Mouse (Mus musculus): ENCODE data around the gene N4bp2. TPM values are rescaled to one million over a fixed set of nuclear protein-coding genes. Genes with fewer than 3 reads are reported as not detected.

N4bp2 gene
- polyA plus RNA-seq, 1 experiment from 2014 or later, result 47.9 TPM

GRCm38 (mm10) chr5:65735601-65736000 lies 27.7 kb upstream of the N4bp2 start:
- WGBS (ENCODE audit: insufficient replicate concordance), result 80% methylated on average over 2 of the region's 2 CpGs
- Histone ChIP-seq H3K4me1 (ENCODE audit: control insufficient read depth, insufficient read depth, low read length) (peaks cover 2% of the 10 kb centered on the region; the same call in 1 of the 2 replicates), H3K4me3 (ENCODE audit: low read depth, low read length) (no peak overlapping the region), H3K27ac (ENCODE audit: low read depth, low read length) (no peak overlapping the region), H3K27me3 (ENCODE audit: control insufficient read depth, insufficient read depth, low read length) (no peaks in the 10 kb centered on the region), H3K9ac (ENCODE audit: low read depth, low read length) (no peak overlapping the region), H3K9me3 (replicated peaks; ENCODE audit: control insufficient read depth, low read length) (no peaks in the 10 kb centered on the region), H3K36me3 (ENCODE audit: control insufficient read depth, insufficient read depth, low read length) (no peaks in the 10 kb centered on the region), H3K4me2 (no peak overlapping the region)
- ATAC-seq (replicated peaks; ENCODE audit: insufficient number of reproducible peaks, low FRiP score, low TSS enrichment), result no peak

DNA sequence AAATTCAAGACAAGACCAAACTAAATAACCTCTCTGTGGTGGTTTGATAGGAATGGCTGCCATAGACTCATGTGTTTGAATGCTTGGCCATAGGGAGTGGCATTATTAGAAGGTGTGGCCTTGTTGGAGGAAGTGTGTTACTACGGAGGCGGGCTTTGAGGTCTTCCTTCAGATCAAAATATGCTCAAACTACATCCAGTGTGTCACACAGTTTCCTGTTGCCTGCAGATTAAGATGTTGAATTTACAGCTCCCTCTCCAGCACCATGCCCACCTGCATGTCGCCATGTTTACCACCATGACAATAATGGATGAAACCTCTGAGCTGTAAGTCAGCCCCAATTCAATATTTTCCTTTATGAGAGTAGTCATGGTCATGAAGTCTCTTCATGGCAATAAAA lies 24.0 kb upstream of the N4bp2 start:
- ATAC-seq (replicated peaks; ENCODE audit: insufficient number of reproducible peaks, low FRiP score, low TSS enrichment), result no peak
- Histone ChIP-seq H3K4me2 (no peak overlapping the region), H3K27ac (ENCODE audit: low read depth, low read length) (no peak overlapping the region), H3K36me3 (ENCODE audit: control insufficient read depth, insufficient read depth, low read length) (no peaks in the 10 kb centered on the region), H3K27me3 (ENCODE audit: control insufficient read depth, insufficient read depth, low read length) (no peaks in the 10 kb centered on the region), H3K4me3 (ENCODE audit: low read depth, low read length) (no peak overlapping the region), H3K4me1 (ENCODE audit: control insufficient read depth, insufficient read depth, low read length) (no peaks in the 10 kb centered on the region), H3K9ac (ENCODE audit: low read depth, low read length) (no peak overlapping the region), H3K9me3 (replicated peaks; ENCODE audit: control insufficient read depth, low read length) (no peaks in the 10 kb centered on the region)
- WGBS (ENCODE audit: insufficient replicate concordance), result 92% methylated on average over 3 of the region's 3 CpGs

DNA sequence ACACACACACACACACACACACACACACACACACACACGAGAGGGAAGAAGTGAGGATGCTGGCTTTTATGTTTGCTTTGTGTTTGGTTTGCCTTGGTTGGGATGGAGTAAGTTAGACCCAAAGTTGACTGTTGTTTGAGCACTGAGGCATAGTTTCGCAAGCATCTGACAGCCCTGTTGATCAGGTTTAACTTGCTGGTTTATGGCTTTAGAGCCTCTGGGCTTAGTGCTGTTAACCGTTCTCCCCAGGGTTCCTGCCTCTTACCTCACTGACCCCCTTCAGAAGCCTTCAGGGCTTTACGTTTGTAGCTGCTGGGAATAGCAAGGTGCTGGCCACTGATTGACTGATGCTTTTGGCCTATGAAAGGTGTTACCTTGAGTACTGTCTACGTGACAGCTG lies 16.4 kb upstream of the N4bp2 start:
- no peak overlapping the region for H3K9ac ChIP-seq (ENCODE audit: low read depth, low read length)
- ATAC-seq (replicated peaks; ENCODE audit: insufficient number of reproducible peaks, low FRiP score, low TSS enrichment), result no peak
- H3K4me2 ChIP-seq, result no peak overlapping the region
- no peaks in the 10 kb centered on the region for H3K4me1 ChIP-seq (ENCODE audit: control insufficient read depth, insufficient read depth, low read length)
- 71% methylated on average over 5 of the region's 5 CpGs for WGBS (ENCODE audit: insufficient replicate concordance)
- no peak overlapping the region for H3K27ac ChIP-seq (ENCODE audit: low read depth, low read length)
- no peaks in the 10 kb centered on the region for H3K9me3 ChIP-seq (replicated peaks; ENCODE audit: control insufficient read depth, low read length)
- H3K36me3 ChIP-seq (ENCODE audit: control insufficient read depth, insufficient read depth, low read length), result no peaks in the 10 kb centered on the region
- no peaks in the 10 kb centered on the region for H3K27me3 ChIP-seq (ENCODE audit: control insufficient read depth, insufficient read depth, low read length)
- H3K4me3 ChIP-seq (ENCODE audit: low read depth, low read length), result no peak overlapping the region

DNA sequence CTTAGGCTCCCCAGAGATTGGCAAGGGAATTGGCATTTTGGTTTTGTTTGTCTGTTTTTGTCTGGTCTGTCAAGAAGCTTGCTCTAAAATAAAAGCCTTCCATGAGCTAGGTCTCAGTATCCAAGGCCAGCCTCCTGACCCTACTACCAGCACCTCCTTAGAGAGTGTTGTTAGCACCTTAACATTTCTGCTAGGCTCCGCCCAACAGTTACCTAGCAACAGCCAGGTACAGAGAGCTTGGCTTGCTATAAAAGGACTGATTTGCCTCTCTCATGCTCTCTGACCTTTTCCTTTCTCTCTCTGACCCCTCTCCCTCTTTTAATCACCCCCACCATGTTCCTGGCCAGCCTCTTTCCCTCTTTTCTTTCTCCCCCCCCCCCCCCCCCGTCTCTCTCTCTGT lies 14.9 kb upstream of the N4bp2 start:
- no peak overlapping the region for H3K4me2 ChIP-seq
- H3K9ac ChIP-seq (ENCODE audit: low read depth, low read length), result no peak overlapping the region
- H3K4me3 ChIP-seq (ENCODE audit: low read depth, low read length), result no peak overlapping the region
- no peaks in the 10 kb centered on the region for H3K36me3 ChIP-seq (ENCODE audit: control insufficient read depth, insufficient read depth, low read length)
- H3K27ac ChIP-seq (ENCODE audit: low read depth, low read length), result no peak overlapping the region
- H3K9me3 ChIP-seq (replicated peaks; ENCODE audit: control insufficient read depth, low read length), result no peaks in the 10 kb centered on the region
- no peak for ATAC-seq (replicated peaks; ENCODE audit: insufficient number of reproducible peaks, low FRiP score, low TSS enrichment)
- H3K4me1 ChIP-seq (ENCODE audit: control insufficient read depth, insufficient read depth, low read length), result no peaks in the 10 kb centered on the region
- no peaks in the 10 kb centered on the region for H3K27me3 ChIP-seq (ENCODE audit: control insufficient read depth, insufficient read depth, low read length)
- 59% methylated on average over 2 of the region's 2 CpGs for WGBS (ENCODE audit: insufficient replicate concordance)

DNA sequence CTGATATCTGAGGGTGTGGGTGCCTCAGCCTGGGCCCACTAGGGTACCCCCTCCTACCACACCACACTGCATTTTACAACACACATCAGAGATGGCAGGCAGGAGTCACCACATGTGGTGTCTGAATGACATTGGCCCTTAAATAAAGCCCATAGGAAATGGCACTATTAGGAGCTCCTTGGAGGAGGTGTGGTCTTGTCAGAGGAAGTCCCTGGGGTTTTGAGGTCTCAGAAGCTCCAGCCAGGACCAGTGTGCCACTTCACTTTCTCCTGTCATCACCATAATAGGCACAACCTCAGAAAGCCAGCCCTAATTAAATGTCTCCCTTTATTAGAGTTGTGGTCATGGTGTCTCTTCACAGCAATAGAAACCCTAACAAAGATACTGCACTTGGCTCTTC lies 14.4 kb upstream of the N4bp2 start:
- Histone ChIP-seq H3K36me3 (ENCODE audit: control insufficient read depth, insufficient read depth, low read length) (no peaks in the 10 kb centered on the region), H3K9ac (ENCODE audit: low read depth, low read length) (no peak overlapping the region), H3K27ac (ENCODE audit: low read depth, low read length) (no peak overlapping the region), H3K4me3 (ENCODE audit: low read depth, low read length) (no peak overlapping the region), H3K4me1 (ENCODE audit: control insufficient read depth, insufficient read depth, low read length) (no peaks in the 10 kb centered on the region), H3K27me3 (ENCODE audit: control insufficient read depth, insufficient read depth, low read length) (no peaks in the 10 kb centered on the region), H3K9me3 (replicated peaks; ENCODE audit: control insufficient read depth, low read length) (no peaks in the 10 kb centered on the region), H3K4me2 (no peak overlapping the region)
- ATAC-seq (replicated peaks; ENCODE audit: insufficient number of reproducible peaks, low FRiP score, low TSS enrichment), result no peak

- H3K27ac ChIP-seq (ENCODE audit: low read depth, low read length), result no peak overlapping the region
- ATAC-seq (replicated peaks; ENCODE audit: insufficient number of reproducible peaks, low FRiP score, low TSS enrichment), result no peak
- H3K27me3 ChIP-seq (ENCODE audit: control insufficient read depth, insufficient read depth, low read length), result no peaks in the 10 kb centered on the region
- H3K9me3 ChIP-seq (replicated peaks; ENCODE audit: control insufficient read depth, low read length), result no peaks in the 10 kb centered on the region
- H3K36me3 ChIP-seq (ENCODE audit: control insufficient read depth, insufficient read depth, low read length), result no peaks in the 10 kb centered on the region
- H3K4me3 ChIP-seq (ENCODE audit: low read depth, low read length), result no peak overlapping the region
- H3K4me1 ChIP-seq (ENCODE audit: control insufficient read depth, insufficient read depth, low read length), result no peaks in the 10 kb centered on the region
- no peak overlapping the region for H3K9ac ChIP-seq (ENCODE audit: low read depth, low read length)
- WGBS (ENCODE audit: insufficient replicate concordance), result 20% methylated on average over 4 of the region's 4 CpGs
- no peak overlapping the region for H3K4me2 ChIP-seq
Measured at GRCm38 (mm10) chr5:65752021-65752420, 11.3 kb upstream of the N4bp2 start.

DNA sequence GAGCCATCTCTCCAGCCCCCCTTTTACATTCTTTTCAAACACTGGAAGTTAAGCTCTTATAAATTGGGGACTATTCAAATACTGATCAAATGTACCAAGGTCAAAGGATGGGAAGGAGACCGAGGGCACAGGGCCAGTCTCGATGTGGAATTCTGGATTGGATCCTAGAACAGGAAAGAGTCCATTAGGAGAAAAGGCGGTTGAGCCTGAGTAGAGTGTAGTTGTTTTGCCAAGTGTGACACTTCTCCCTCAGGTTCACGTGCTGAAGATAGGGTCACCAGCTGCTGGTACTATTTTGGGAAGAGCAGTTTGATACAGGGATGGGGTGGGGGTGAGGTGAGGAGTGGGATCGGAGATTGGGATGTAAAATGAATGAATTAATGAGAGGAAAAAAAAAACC lies 7.5 kb upstream of the N4bp2 start:
- no peak overlapping the region for H3K27ac ChIP-seq (ENCODE audit: low read depth, low read length)

DNA sequence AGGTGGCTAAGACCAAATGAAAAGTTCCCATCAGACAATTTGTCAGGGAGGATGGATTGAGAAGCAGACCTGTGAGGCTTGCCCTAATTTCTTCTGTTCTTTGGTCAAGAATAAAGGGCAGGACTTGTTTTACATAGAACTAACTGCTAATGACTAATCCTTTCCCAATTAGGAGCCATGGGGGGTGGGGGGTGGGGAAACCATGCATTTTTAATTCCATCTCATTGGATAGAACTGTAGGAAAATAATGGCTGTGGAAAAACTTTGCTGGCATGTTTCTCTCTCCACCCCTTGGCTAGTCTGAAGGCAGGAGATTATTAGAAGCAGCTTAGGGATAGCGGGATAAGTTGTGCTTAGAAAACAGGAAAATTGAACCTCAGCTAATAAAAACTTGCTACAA lies 6.2 kb upstream of the N4bp2 start:
- H3K4me2 ChIP-seq, result no peak overlapping the region
- H3K9ac ChIP-seq (ENCODE audit: low read depth, low read length), result no peak overlapping the region
- no peaks in the 10 kb centered on the region for H3K9me3 ChIP-seq (replicated peaks; ENCODE audit: control insufficient read depth, low read length)
- WGBS (ENCODE audit: insufficient replicate concordance), result 82% methylated on average over 1 of the region's 1 CpGs
- no peak overlapping the region for H3K27ac ChIP-seq (ENCODE audit: low read depth, low read length)
- H3K4me1 ChIP-seq (ENCODE audit: control insufficient read depth, insufficient read depth, low read length), result no peaks in the 10 kb centered on the region; the same call in none of the 2 replicates
- H3K27me3 ChIP-seq (ENCODE audit: control insufficient read depth, insufficient read depth, low read length), result no peaks in the 10 kb centered on the region
- H3K36me3 ChIP-seq (ENCODE audit: control insufficient read depth, insufficient read depth, low read length), result no peaks in the 10 kb centered on the region
- ATAC-seq (replicated peaks; ENCODE audit: insufficient number of reproducible peaks, low FRiP score, low TSS enrichment), result no peak
- H3K4me3 ChIP-seq (ENCODE audit: low read depth, low read length), result no peak overlapping the region

More for the DNA sequence above, 7.5 kb upstream of the N4bp2 start:
- no peak for ATAC-seq (replicated peaks; ENCODE audit: insufficient number of reproducible peaks, low FRiP score, low TSS enrichment)
- Histone ChIP-seq H3K4me1 (ENCODE audit: control insufficient read depth, insufficient read depth, low read length) (no peaks in the 10 kb centered on the region), H3K27me3 (ENCODE audit: control insufficient read depth, insufficient read depth, low read length) (no peaks in the 10 kb centered on the region), H3K9me3 (replicated peaks; ENCODE audit: control insufficient read depth, low read length) (no peaks in the 10 kb centered on the region), H3K36me3 (ENCODE audit: control insufficient read depth, insufficient read depth, low read length) (no peaks in the 10 kb centered on the region), H3K4me2 (no peak overlapping the region), H3K9ac (ENCODE audit: low read depth, low read length) (no peak overlapping the region), H3K4me3 (ENCODE audit: low read depth, low read length) (no peak overlapping the region)
- 69% methylated on average over 5 of the region's 5 CpGs for WGBS (ENCODE audit: insufficient replicate concordance)

- H3K4me3 ChIP-seq (ENCODE audit: low read depth, low read length), result no peak overlapping the region
- H3K4me2 ChIP-seq, result no peak overlapping the region
- WGBS (ENCODE audit: insufficient replicate concordance), result 92% methylated on average over 4 of the region's 4 CpGs
Measured at GRCm38 (mm10) chr5:65760041-65760440, 3.3 kb upstream of the N4bp2 start.

More at GRCm38 (mm10) chr5:65760041-65760440, 3.3 kb upstream of the N4bp2 start:
- Histone ChIP-seq H3K27ac (ENCODE audit: low read depth, low read length) (no peak overlapping the region), H3K36me3 (ENCODE audit: control insufficient read depth, insufficient read depth, low read length) (no peaks in the 10 kb centered on the region), H3K4me1 (ENCODE audit: control insufficient read depth, insufficient read depth, low read length) (no peaks in the 10 kb centered on the region; the same call in none of the 2 replicates), H3K27me3 (ENCODE audit: control insufficient read depth, insufficient read depth, low read length) (no peaks in the 10 kb centered on the region), H3K9ac (ENCODE audit: low read depth, low read length) (no peak overlapping the region), H3K9me3 (replicated peaks; ENCODE audit: control insufficient read depth, low read length) (no peaks in the 10 kb centered on the region)
- no peak for ATAC-seq (replicated peaks; ENCODE audit: insufficient number of reproducible peaks, low FRiP score, low TSS enrichment)
